Mouse (Mus musculus) adrenal gland, adult 10 weeks (tissue): ENCODE results near the gene Clip1. TPM values are rescaled to one million over a fixed set of nuclear protein-coding genes. Genes with fewer than 3 reads are reported as not detected.

ENCODE experiments used
- polyA plus RNA-seq: library from polyadenylated mRNA; stranded (reverse); fragments of 350-450 nt; fragmentation: Illumina TruSeq; extraction: RNeasy Lipid Tissue Mini Kit (QIAGEN cat#74804); gene quantifications from one replicate; pipeline ENCODE4 v1.2.3, GENCODE M21; 2014; ENCODE audit warnings: low read depth, low replicate concordance

Gene Clip1
- 86.7 TPM for polyA plus RNA-seq

DNA sequence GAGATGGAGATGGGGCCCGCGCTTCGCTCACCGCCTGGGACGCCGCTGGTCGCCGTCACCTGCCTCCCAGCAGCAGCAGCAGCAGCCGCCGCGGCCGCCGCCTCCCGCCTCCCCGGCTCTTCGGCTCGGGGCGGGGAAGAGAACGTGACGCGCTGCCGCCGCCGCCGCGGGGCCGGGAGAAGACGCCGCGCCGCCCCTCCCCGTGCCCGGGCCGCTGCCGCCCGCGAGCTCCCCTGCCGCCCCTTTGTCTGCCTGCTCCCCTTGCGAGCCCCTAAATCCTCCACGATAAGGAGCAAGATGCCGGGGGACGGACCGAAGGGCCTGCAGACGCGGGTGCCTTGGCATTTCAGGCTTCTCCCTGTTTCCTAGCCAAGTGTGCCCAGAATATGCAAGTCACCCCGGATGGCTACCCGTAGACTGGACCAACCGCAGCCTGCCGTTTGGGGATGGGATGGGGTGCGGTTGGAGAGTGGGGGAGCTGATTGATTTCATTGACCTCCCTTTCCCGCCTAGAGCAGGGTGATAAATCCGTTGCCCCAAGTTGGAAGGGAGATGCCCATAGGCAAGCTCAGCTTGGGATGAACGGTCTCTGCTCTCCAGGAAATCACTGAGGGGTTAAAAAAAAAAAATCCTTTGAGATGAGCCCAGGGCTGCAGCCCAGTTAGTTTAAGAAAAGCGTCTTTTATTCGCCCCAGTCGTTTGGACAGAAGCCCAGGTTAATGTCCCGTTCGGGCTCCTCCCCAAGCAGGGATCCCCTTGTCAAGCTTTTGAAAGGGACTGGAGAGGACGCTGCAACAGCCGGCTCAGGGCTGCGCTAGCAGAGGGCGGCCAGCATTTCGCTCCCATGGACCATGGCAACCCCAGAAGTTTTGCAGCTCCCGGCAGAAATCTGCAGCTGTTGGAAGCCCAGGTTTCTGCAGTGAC lies at the start of gene Clip1:
Gene Clip1 (minus strand): TSS at position 398 of the 924 bp plus-strand sequence.

DNA sequence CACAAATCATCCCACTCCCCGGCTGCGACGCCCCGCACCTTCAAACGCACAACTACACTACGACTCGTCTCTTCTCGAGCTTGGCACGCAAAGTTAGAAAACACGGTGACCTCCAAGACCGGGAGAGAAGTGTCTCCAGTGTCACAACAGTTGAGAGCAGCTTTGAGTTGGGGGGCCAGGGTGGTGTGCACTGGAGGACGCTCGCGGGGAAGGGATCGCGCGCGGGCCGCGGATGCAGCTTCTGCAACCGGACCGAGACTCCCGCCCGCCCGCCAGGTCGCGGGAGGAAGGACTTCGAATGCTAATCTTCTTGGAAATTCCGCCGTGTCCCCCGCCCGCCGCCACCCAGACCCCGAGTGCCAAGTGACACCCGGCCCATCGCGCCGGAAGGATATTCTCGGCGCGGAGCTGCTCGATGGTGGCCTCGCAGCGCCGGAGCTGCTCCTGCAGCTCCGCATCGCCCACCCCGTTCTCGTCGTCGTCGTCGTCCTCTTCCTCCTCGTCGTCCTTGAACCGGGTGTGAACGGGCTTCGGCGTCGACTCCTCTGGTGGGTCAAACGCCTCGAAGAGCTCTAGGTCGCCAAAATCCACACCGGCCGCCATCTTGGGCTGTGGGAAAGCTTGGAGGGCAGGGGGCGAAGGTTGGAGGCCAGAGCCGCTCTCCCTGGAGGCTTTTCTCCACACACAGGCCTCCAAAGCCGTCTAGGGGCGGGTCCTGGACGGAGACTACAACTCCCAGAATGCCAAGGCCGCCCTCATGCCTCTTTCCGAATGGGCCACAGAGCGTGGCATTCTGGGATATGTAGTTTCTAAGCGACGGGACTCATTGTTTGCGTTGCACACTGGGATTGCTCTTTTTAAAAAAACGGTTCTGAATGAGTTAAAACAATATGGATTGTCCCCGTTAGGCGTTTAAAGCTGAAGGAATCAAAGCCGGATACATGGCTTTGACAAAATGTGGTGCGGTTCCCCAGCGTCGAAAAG lies 36.2 kb upstream of the Clip1 start, which contains the start of gene Zcchc8:
Gene Zcchc8 (minus strand): TSS at position 773 of the 984 bp plus-strand sequence.

DNA sequence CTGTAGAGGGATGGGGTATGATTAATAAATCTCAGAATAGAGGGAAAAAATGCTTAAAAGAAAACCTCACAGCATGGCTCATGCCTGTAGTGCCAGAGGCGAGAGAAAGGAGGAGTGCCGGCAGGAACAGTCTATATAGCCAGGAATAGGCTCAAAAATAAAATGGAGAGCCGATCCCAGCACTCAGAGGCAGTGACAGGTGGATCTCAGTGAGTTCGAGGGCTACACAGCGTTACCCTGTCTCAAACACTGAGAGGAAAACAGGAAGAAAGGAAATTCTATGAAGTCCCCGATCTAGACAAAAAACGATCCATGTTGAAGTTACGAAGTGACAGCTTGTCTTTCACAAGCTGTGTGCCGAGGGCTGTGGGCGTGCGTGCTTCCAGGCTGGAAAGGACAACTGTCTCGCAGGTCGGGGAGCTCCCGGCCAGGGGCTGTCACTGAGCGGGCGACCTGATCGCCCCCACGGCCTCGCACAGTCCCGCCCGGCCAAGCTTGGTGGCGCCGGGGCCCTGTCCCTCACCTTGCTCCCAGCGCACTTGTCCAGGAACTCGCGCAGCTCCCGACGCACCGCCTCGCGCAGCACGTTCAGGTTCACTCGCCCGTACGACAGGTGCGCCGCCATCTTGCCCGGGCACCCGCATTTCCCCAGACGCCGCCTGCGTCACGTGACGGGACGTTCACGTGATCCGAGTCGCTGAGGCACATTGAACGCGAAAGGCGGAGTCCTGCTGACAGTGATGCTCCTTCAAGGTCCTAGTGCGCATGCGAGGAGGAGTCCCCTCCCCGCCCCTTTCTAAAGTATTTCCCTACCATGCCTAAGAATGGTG lies 111.8 kb downstream of the Clip1 start, which contains the start of gene Vps33a:
Gene Vps33a (minus strand): TSS at position 682 of the 830 bp plus-strand sequence.

Other genes starting within 250 kb of the Clip1 start
- gene Lrrc43, start 195.3 kb downstream of the Clip1 start, polyA plus RNA-seq: not detected
- not detected for gene Il31, start 195.1 kb downstream of the Clip1 start, polyA plus RNA-seq
- gene B3gnt4, start 174.2 kb downstream of the Clip1 start, polyA plus RNA-seq: not detected
- 178 TPM for gene Diablo, start 160.4 kb downstream of the Clip1 start, polyA plus RNA-seq
- not detected for gene Gm49027, start 159.1 kb downstream of the Clip1 start, polyA plus RNA-seq
- gene Vps33a, start 111.6 kb downstream of the Clip1 start, polyA plus RNA-seq: 26.0 TPM
- 91.6 TPM for gene Zcchc8, start 36.5 kb upstream of the Clip1 start, polyA plus RNA-seq
- gene Rsrc2, start 64.8 kb upstream of the Clip1 start, polyA plus RNA-seq: 297 TPM
- gene Kntc1, start 65.1 kb upstream of the Clip1 start, polyA plus RNA-seq: 2.4 TPM
- 1.6 TPM for gene Hcar2, start 180.9 kb upstream of the Clip1 start, polyA plus RNA-seq
- gene Hcar1, start 195.4 kb upstream of the Clip1 start, polyA plus RNA-seq: 3.0 TPM
- gene Denr, start 222.6 kb upstream of the Clip1 start, polyA plus RNA-seq: 329 TPM
- not detected for gene Gm43518, start 242.8 kb upstream of the Clip1 start, polyA plus RNA-seq
- 4.1 TPM for gene Ccdc62, start 246.1 kb upstream of the Clip1 start, polyA plus RNA-seq